Mouse (Mus musculus) ES-E14 (cell line): ENCODE measurements around the gene Doc2b.

ENCODE experiments used
- CHD2 ChIP-seq: IDR thresholded peaks from 2 replicates; pipeline ENCODE4 v1.6.1; 2014; ENCODE audit warnings: mild to moderate bottlenecking, low read depth, low read length, inconsistent platforms
- HCFC1 ChIP-seq: IDR thresholded peaks from 2 replicates; pipeline ENCODE4 v1.6.1; 2012; ENCODE audit warnings: low read length, inconsistent platforms, borderline replicate concordance; ENCODE audit not compliant: insufficient read depth
- MAFK ChIP-seq: IDR thresholded peaks from 2 replicates; pipeline ENCODE4 v1.6.1; 2014; ENCODE audit warnings: mild to moderate bottlenecking, low read depth, low read length, inconsistent platforms; ENCODE audit not compliant: insufficient read depth
- ZC3H11A ChIP-seq: IDR thresholded peaks from 2 replicates; pipeline ENCODE4 v1.6.1; 2012; ENCODE audit warnings: low read depth, mild to moderate bottlenecking, inconsistent platforms, low read length, borderline replicate concordance
- ZNF384 ChIP-seq: IDR thresholded peaks from 2 replicates; pipeline ENCODE4 v1.6.1; 2012; ENCODE audit warnings: low read depth, low read length, inconsistent platforms

GRCm38 (mm10) chr11:75835587-75836239, 39.9 kb upstream of the Doc2b start:
- 0 out of 2 replicates have a peak, but pooled peaks have one; percentile 31 for TF ChIP-seq ZNF384
- TF ChIP-seq CHD2: no peak
- TF ChIP-seq ZC3H11A: no peak
- no peak for TF ChIP-seq HCFC1
- no peak for TF ChIP-seq MAFK
